Mouse (Mus musculus) forebrain, embryonic 12.5 days (tissue): ENCODE data around the gene Kctd17. TPM values are rescaled to one million over a fixed set of nuclear protein-coding genes. Genes with fewer than 3 reads are reported as not detected.
A peak's percentile ranks its signal among the peaks of the same experiment; 100 is the strongest.

Source experiments
- ATAC-seq: fragments of 200-750 bp; cut with Nextera tagmentation; 2 replicates; pipeline ENCODE4 v1.8.0; 2017; ENCODE audit warnings: moderate TSS enrichment; ENCODE audit not compliant: low FRiP score
- H3K27ac ChIP-seq: fragments of 300-500 bp; sonication (generic); 2 replicates; pipeline ENCODE4 v1.5.1; 2016; ENCODE audit warnings: mild to moderate bottlenecking
- H3K27me3 ChIP-seq: fragments of 300-500 bp; sonication (generic); 2 replicates; pipeline ENCODE4 v1.6.1; 2016; ENCODE audit warnings: mild to moderate bottlenecking
- H3K36me3 ChIP-seq: fragments of 300-500 bp; sonication (generic); replicated peaks from 2 replicates; pipeline ENCODE4 v1.6.1; 2016; ENCODE audit warnings: mild to moderate bottlenecking
- H3K4me1 ChIP-seq: fragments of 300-500 bp; sonication (generic); 2 replicates; pipeline ENCODE4 v1.6.1; 2016
- H3K4me2 ChIP-seq: fragments of 300-500 bp; sonication (generic); 2 replicates; pipeline ENCODE4 v1.6.1; 2016; ENCODE audit warnings: mild to moderate bottlenecking, moderate library complexity
- H3K4me3 ChIP-seq: fragments of 300-500 bp; sonication (generic); replicated peaks from 2 replicates; pipeline ENCODE4 v1.5.1; 2016; ENCODE audit warnings: mild to moderate bottlenecking
- H3K9ac ChIP-seq: fragments of 300-500 bp; sonication (generic); 2 replicates; pipeline ENCODE4 v1.6.1; 2016; ENCODE audit warnings: mild to moderate bottlenecking
- H3K9me3 ChIP-seq: fragments of 300-500 bp; sonication (generic); 2 replicates; pipeline ENCODE4 v1.6.1; 2016
- WGBS: fragments of 180-500 bp; shearing (Covaris S2); methylation state at CpG from one replicate; pipeline ENCODE4 v1.1.7; 2016; 5-methylcytosine and 5-hydroxymethylcytosine counted together
- polyA plus RNA-seq: library from polyadenylated mRNA; unstranded; fragments of >200 nt; fragmentation: Nextera tagmentation; extraction: Ambion mirVana; gene quantifications from 2 replicates; pipeline ENCODE4 v1.2.1, GENCODE M21; 2016

The Kctd17 gene
- polyA plus RNA-seq, 1 experiment from 2014 or later, result 67.3 TPM

DNA sequence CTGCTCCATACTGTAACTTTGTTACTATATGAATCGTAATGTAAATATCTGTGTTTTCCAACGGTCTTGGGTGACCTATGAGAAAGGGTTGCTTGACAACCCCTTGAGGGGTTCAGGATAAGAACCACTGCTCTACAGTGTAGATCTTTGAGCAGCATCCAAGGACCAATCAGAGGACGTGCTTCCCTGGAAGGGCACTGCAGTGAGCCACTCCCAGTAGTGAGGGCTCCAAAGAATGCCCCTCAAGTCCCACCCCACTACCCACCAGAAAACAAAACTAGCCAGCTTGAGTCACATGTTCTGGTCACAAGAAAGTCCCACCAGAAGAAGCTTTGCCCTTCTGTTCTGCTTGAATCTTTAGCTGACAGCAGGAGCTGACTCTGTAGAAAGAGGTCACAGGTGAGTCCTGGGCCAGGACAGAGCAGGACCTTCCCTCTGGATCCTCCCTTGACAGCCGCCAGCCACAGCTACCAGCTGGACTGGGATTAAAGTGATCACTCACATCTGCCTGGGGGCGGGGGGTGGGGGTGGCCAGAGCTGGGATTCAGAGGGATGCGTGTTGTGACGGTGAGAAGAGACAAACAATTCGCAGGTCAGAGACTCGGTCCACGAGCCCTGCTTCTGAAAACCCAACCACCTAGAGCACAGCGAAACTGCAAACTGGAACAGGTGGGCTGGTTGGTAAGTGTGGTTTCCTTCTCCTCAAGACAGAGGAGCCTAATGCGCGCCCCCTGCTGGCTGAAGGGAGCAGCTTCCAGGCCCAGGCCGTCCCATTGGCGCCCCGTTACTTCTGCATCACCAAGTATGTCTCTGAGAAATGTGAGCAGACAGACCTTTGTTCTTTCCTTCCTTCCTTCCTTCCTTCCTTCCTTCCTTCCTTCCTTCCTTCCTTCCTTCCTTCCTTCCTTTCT is 6.1 kb upstream of the Kctd17 start:
- Histone ChIP-seq H3K27ac (no peak overlapping the region), H3K4me1 (peaks cover 3% of the 10 kb centered on the region), H3K27me3 (peaks cover 28% of the 10 kb centered on the region), H3K4me2 (peak overlapping the region; percentile 10; the same call in 1 of the 2 replicates), H3K9me3 (no peaks in the 10 kb centered on the region), H3K36me3 (no peaks in the 10 kb centered on the region), H3K4me3 (no peak overlapping the region), H3K9ac (no peak overlapping the region)
- WGBS, result 19% methylated on average over 15 of the region's 16 CpGs
- ATAC-seq, result 0 out of 2 replicates have a peak, but pooled peaks have one; percentile 36

DNA sequence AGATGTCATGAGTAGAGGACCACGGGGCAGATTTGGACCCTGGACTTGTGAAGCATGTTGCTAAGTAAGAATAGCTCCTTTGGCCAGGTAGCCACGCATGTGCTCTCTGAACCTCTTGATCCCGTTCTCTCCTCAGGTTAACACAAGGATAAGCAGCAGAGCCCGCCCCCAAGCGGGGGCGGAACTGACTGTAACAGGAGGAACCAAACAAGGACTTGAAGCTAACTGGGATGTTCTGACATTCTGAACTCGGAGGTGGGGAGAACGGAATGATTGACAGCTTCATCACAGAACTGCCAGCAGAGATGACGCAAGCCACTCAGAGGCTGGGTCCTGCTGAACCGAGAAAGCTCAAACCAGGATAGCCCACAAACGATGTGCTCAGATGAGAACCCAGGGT is 3.9 kb upstream of the Kctd17 start:
- peaks cover 36% of the 10 kb centered on the region for H3K27me3 ChIP-seq
- H3K27ac ChIP-seq, result no peak overlapping the region
- no peaks in the 10 kb centered on the region for H3K36me3 ChIP-seq
- peaks cover 12% of the 10 kb centered on the region for H3K4me1 ChIP-seq
- H3K9ac ChIP-seq, result no peak overlapping the region
- no peak overlapping the region for H3K4me3 ChIP-seq
- WGBS, result 32% methylated on average over 11 of the region's 11 CpGs
- no peak for ATAC-seq
- no peak overlapping the region for H3K4me2 ChIP-seq
- H3K9me3 ChIP-seq, result no peaks in the 10 kb centered on the region

DNA sequence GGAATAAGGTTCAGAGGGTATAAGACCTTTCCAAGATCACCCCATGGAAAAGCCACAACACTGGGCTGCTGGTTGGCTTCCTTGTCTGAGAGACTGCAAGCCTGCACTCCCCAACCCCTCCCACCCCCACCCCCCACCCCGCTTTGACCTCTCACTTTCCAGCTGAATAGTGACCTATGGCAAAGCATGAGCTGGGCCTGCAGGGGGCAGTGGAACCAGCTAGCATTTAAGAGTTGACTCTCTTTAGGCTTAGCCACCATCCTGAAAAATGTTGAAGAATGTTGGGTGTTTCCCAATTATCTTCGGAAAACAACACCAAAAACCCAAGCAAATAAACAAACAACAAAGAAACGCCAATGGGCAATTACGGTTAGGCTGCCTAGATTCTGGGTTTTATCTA is 3.1 kb upstream of the Kctd17 start:
- Histone ChIP-seq H3K36me3 (no peaks in the 10 kb centered on the region), H3K4me3 (no peak overlapping the region), H3K9ac (no peak overlapping the region), H3K9me3 (no peaks in the 10 kb centered on the region), H3K27me3 (peaks cover 36% of the 10 kb centered on the region), H3K4me2 (no peak overlapping the region), H3K27ac (no peak overlapping the region), H3K4me1 (peaks cover 19% of the 10 kb centered on the region)
- no peak for ATAC-seq
- 69% methylated on average over 4 of the region's 4 CpGs for WGBS

DNA sequence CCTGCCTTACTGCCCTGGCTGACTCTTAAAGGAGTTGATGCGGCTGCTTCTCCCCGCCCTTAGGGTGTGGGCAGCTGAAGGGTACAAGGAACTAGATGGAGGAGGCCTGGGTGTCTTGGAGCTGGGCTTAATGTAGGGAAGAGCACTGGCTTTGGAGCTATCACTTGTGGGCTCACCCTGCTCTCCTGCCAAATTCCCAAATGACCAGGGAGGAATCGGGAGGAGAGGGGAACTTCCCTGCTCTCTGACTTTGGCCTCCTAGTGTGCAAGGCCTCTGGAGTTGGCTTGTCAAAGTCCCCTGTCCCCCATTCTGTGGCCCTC is 735 bp downstream of the Kctd17 start:
- no peak for ATAC-seq
- H3K9ac ChIP-seq, result peak overlapping the region; percentile 90
- 5% methylated on average over 3 of the region's 3 CpGs for WGBS
- peaks cover 18% of the 10 kb centered on the region; the same call in 1 of the 2 replicates for H3K27me3 ChIP-seq
- H3K4me3 ChIP-seq, result peak overlapping the region; percentile 86
- peak overlapping the region; percentile 82 for H3K4me2 ChIP-seq
- no peaks in the 10 kb centered on the region for H3K9me3 ChIP-seq
- peaks cover 32% of the 10 kb centered on the region for H3K36me3 ChIP-seq
- H3K4me1 ChIP-seq, result peaks cover 24% of the 10 kb centered on the region
- peak overlapping the region; percentile 53; the same call in 1 of the 2 replicates for H3K27ac ChIP-seq

DNA sequence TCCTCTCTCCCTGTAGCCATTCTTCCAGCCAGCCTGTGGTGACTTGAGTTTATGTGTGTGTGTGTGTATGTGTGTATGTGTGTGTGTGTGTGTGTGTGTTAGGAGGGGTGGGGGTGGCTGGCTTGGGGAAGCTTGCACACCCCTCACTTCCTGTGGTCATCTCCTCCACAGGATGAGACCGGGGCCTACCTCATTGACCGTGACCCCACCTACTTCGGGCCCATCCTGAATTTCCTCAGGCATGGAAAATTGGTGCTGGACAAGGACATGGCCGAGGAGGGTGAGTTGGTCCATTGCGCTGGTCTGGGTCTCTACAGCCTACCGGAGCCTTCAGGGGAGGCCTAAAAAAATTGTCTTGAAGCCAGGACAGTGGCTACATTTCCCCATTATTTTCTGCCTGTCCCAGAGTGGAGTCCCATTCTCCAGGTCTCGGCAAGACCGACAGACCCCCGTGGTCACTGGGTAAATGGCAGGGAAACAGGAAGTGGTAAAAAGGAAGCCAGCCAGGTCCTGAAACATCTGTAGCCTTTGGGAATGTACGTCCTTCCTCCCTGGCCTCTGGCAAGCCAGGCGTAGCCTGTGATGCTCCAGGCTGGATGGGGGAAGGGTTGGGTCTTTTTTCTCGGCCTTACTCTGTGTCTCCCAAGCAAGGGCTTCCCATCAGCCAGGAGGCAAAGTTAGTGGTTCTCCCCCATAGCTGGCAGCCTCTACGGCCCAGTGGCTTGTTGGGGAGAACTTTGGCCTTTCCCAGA is 1.7 kb downstream of the Kctd17 start:
- Histone ChIP-seq H3K27ac (no peak overlapping the region), H3K9me3 (no peaks in the 10 kb centered on the region), H3K4me2 (peak overlapping the region; percentile 82), H3K4me3 (peak overlapping the region; percentile 86; the same call in 1 of the 2 replicates), H3K36me3 (peaks cover 39% of the 10 kb centered on the region), H3K4me1 (peaks cover 33% of the 10 kb centered on the region), H3K9ac (no peak overlapping the region), H3K27me3 (peaks cover 11% of the 10 kb centered on the region; the same call in 1 of the 2 replicates)
- ATAC-seq, result no peak
- 85% methylated on average over 13 of the region's 13 CpGs for WGBS

DNA sequence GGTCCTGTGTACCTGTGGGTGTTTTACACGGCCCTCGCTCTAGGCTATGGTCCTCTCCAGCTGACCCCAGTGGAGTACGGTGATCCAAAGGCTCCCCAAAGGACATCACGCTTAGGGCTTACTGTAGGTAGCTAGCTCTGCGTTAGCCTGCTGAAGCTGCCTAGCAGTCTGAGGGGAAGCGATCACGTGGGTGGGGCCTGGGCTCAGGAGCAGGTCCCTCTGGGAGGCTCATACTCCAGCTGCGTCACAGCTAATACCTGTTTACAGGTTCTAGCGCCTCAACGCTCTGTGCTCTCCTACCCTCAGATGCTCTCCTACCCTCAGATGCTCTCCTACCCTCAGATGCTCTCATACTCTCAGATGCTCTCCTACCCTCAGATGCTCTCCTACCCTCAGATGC is 2.5 kb downstream of the Kctd17 start:
- Histone ChIP-seq H3K9me3 (no peaks in the 10 kb centered on the region), H3K4me1 (peaks cover 41% of the 10 kb centered on the region), H3K36me3 (peaks cover 47% of the 10 kb centered on the region), H3K27me3 (peaks cover 14% of the 10 kb centered on the region; the same call in 1 of the 2 replicates), H3K27ac (no peak overlapping the region), H3K4me2 (no peak overlapping the region), H3K9ac (no peak overlapping the region), H3K4me3 (no peak overlapping the region)
- no peak for ATAC-seq
- WGBS, result 96% methylated on average over 10 of the region's 10 CpGs

DNA sequence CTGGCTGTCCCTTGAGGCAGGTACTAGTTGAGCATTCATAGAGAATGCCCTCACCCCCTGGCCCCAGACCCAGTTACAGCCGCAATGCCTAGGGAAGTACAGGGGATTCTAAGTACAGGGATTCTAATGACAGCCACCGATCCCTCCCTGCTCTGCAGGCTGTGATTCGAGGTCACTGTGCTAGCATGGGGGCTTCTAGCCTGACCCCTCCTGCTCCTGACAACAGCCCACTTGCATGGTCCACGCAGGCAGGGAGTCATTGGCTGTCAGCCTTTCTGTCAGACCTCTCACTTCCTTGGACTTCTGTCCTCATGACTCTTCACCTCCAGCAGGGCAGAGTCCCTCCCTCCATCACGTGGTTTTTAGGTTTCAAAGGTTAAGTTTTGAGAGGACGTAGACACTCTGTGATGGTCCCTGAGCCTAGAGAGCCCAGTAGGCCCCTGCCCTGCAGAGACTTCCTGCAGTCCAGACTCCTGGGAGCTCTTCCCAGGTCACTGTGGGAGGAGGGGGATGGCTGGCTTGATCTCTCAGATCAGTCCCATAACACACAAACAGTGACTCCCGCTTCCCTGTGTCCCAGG is 3.3 kb downstream of the Kctd17 start:
- Histone ChIP-seq H3K27me3 (peaks cover 19% of the 10 kb centered on the region; the same call in 1 of the 2 replicates), H3K9me3 (no peaks in the 10 kb centered on the region), H3K36me3 (peaks cover 48% of the 10 kb centered on the region), H3K4me3 (no peak overlapping the region), H3K9ac (no peak overlapping the region), H3K27ac (no peak overlapping the region), H3K4me1 (peaks cover 49% of the 10 kb centered on the region), H3K4me2 (no peak overlapping the region)
- 84% methylated on average over 7 of the region's 7 CpGs for WGBS
- ATAC-seq, result no peak

DNA sequence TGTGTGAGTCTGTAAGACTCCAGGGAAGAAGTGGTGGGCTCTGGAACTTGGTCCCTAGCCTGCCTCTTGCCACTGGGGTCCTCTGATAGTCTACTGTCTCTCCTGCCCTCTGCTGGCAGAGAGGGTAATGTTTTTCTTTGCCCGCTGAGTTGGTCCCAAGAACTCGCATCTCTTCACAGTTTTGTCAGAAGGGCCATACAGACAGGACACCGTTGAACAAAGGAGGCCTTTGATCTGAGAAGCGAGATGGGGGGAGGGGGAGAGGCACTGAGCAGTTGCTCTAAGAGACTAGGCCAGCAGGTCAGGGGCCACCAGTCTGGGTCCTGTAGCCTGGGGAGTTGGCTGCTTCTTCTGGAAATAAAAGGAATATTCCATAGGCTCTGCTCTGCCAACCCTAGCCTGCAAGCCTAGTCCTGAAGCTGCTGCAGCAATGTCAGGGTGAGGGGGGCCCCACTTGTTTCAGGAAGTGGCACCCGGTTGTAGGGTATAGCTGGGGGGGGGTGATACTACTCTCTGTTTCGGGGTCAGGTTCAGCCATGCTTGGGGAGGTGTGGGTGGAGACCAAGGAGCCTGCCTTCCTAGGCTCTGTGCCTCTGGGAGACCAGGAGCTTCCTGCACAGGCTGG is 6.6 kb downstream of the Kctd17 start:
- WGBS, result 28% methylated on average over 6 of the region's 6 CpGs
- H3K4me1 ChIP-seq, result peaks cover 55% of the 10 kb centered on the region
- H3K9ac ChIP-seq, result no peak overlapping the region
- ATAC-seq, result no peak
- H3K4me3 ChIP-seq, result no peak overlapping the region
- no peak overlapping the region for H3K27ac ChIP-seq
- H3K4me2 ChIP-seq, result no peak overlapping the region
- peaks cover 48% of the 10 kb centered on the region for H3K36me3 ChIP-seq
- H3K9me3 ChIP-seq, result no peaks in the 10 kb centered on the region
- H3K27me3 ChIP-seq, result peaks cover 15% of the 10 kb centered on the region

DNA sequence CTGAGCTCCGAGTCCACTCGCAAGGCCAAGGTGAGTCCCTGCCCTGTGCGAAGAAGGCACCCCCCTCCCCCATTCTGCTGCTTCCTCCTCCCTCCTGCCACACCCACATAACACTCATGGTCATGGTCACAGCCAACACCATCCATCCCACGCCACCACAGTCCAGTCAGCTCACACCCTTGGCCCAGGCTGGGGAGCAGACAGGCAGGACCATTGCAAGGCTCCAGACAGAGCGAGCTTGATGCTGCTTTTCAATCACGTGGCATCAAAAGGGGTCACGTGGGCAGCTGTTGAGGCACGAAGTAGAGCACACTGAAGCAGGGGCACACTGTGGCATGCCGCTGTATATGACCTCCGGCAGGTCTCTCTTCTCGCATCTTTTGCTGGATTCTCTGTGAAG is 7.3 kb downstream of the Kctd17 start:
- Histone ChIP-seq H3K4me3 (no peak overlapping the region), H3K9ac (no peak overlapping the region), H3K36me3 (peaks cover 48% of the 10 kb centered on the region), H3K4me2 (no peak overlapping the region), H3K27ac (no peak overlapping the region), H3K4me1 (peaks cover 52% of the 10 kb centered on the region), H3K27me3 (peaks cover 15% of the 10 kb centered on the region), H3K9me3 (no peaks in the 10 kb centered on the region)
- 84% methylated on average over 11 of the region's 11 CpGs for WGBS
- no peak for ATAC-seq

DNA sequence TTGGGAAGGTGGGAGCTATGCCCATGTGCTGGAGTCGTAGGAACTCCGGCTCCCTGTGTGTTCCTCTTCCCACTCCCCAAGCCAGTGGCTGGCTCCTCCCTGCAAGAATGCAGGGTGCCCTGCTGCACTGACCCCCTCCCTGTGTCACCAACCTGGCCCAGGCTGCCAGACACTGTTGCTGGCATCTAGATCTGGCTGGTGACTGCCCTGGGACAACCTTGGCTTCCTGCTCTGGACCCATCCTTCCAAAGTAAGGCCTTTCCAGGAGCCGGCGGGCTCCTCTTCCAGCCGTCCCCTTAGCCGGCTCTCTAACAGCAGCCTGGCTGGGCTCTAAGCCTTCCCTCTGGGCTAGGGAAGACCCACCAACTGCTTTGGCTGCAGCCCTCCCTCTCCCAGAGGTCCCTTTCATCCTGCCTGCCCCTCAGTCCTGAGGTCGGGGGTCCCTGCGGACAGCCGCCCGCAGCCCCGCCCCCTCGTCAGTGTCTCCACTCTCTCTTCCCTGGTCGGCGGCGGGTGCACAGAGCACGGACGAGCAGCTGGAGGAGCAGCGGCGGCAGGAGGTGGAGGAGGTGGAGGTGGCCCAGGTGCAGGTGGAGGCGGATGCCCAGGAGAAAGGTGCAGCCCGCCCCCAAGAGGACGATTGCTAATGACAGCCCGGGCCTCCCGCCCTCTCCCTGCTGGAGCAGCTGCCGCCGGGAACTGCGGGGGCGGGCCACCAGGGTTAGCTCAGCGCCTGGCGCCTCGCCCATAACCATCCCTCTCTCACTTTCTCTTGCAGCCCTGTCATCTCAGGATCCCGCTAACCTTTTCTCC is 8.2 kb downstream of the Kctd17 start:
- Histone ChIP-seq H3K4me2 (peak overlapping the region; percentile 58), H3K4me1 (peaks cover 53% of the 10 kb centered on the region), H3K27ac (peak overlapping the region; percentile 84), H3K36me3 (peaks cover 40% of the 10 kb centered on the region), H3K4me3 (peak overlapping the region; percentile 27), H3K9me3 (no peaks in the 10 kb centered on the region), H3K27me3 (peaks cover 15% of the 10 kb centered on the region), H3K9ac (peak overlapping the region; percentile 47)
- WGBS, result 8% methylated on average over 27 of the region's 32 CpGs
- ATAC-seq, result peak; percentile 71

DNA sequence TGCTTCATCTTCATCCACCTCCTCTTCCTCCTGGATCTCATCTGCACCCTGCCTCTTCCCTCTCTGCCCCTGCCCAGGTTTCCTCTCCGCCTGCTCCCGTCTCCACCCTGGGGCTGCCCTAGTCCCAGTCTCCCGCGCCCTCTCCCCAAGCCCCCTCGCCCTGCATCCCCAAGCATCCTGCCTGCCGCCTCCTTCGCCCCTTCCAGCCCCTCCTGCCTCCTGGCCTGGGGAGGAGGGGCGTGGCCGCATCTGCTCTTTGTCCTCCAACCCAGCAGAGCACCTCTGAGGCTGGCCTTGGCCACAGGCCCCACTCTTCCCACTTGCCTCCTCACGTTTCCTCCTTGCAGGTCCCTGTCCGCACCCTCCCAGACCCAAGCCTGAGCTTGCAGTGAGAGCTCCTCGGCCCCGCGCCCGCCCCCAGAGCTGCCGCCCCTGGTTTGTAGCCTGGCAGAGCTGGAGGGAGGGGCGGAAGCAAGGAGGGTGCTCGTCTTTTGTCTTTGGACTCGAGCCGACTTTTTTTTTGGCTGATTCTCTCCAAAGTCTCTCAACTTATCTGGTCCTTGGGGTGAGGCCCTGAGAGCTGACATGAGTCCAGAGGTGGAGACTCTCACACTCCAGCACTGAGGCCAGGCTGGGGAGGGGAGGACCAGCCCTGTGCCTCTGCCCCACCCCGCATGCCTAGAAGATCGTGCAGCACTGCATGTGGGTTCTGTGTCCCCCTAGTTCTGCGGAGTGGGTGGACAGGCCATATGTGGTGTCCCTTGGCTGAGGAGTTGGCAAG is 9.1 kb downstream of the Kctd17 start:
- no peaks in the 10 kb centered on the region for H3K9me3 ChIP-seq
- peak overlapping the region; percentile 84 for H3K27ac ChIP-seq
- peak overlapping the region; percentile 27 for H3K4me3 ChIP-seq
- H3K9ac ChIP-seq, result peak overlapping the region; percentile 47
- H3K4me2 ChIP-seq, result peak overlapping the region; percentile 58
- H3K4me1 ChIP-seq, result peaks cover 53% of the 10 kb centered on the region
- peaks cover 31% of the 10 kb centered on the region for H3K36me3 ChIP-seq
- H3K27me3 ChIP-seq, result peaks cover 15% of the 10 kb centered on the region
- ATAC-seq, result peak; percentile 37
- 11% methylated on average over 22 of the region's 23 CpGs for WGBS
